Mouse (Mus musculus) intestine, embryonic 16.5 days (tissue): Measurements from ENCODE around the gene Nde1. TPM values are rescaled to one million over a fixed set of nuclear protein-coding genes. Genes with fewer than 3 reads are reported as not detected.

Experiments used
- microRNA counts: library from miRNA; unstranded; fragments of <30 nt; microRNA quantifications from one replicate; lab custom pipeline; 2016
- microRNA-seq: library from miRNA; unstranded; fragments of <30 nt; microRNA quantifications from one replicate; pipeline ENCODE4, GENCODE M21; 2016
- polyA plus RNA-seq: library from polyadenylated mRNA; unstranded; fragments of >200 nt; fragmentation: Nextera tagmentation; extraction: Ambion mirVana; gene quantifications from 2 replicates; pipeline ENCODE4 v1.2.1, GENCODE M21; 2015

The Nde1 gene
- polyA plus RNA-seq, 1 experiment from 2014 or later, result 65.8 TPM

MicroRNA genes within 50 kb of the gene (microRNA counts, 519-probe panel; counts per million panel counts)
- 2,647 counts per million, percentile 65 among the panel's probes with 10 or more counts for microRNA mmu-miR-484 (lab: Ali Mortazavi, UCI)

Small RNA genes lying within 50 kb of the gene (microRNA-seq; reads per million reads assigned to microRNA genes)
- gene Gm27671 (not detected), gene Mir484 (2,025 reads per million, percentile 79 among the genes with 10 or more reads in this experiment)

Other genes starting within 250 kb of the Nde1 start
- gene 2900011O08Rik, start 176.7 kb upstream of the Nde1 start, polyA plus RNA-seq, result 1.5 and 2.1 TPM in 2 replicates
- not detected in 2 replicates for gene Ifitm7, start 176.4 kb upstream of the Nde1 start, polyA plus RNA-seq
- gene Marf1, start 76 bp downstream of the Nde1 start, polyA plus RNA-seq, result 11.1 and 11.9 TPM in 2 replicates
- gene Myh11, start 128.1 kb downstream of the Nde1 start, polyA plus RNA-seq, result 140 and 148 TPM in 2 replicates
- gene Fopnl, start 154.1 kb downstream of the Nde1 start, polyA plus RNA-seq, result 106 and 115 TPM in 2 replicates
- gene Abcc1, start 198.3 kb downstream of the Nde1 start, polyA plus RNA-seq, result 5.6 and 7.1 TPM in 2 replicates